Mouse (Mus musculus) erythroblast, embryonic 14.5 days (primary cell): ENCODE measurements around the gene Notch1.

ENCODE experiments used
- GATA1 ChIP-seq: IDR thresholded peaks from 2 replicates; pipeline ENCODE4 v1.6.1; 2012; ENCODE audit warnings: low read length, inconsistent platforms, mixed read lengths
- TAL1 ChIP-seq: IDR thresholded peaks from 3 replicates; pipeline ENCODE4 v1.6.1; 2012; ENCODE audit warnings: low read length, inconsistent platforms, mixed read lengths

DNA sequence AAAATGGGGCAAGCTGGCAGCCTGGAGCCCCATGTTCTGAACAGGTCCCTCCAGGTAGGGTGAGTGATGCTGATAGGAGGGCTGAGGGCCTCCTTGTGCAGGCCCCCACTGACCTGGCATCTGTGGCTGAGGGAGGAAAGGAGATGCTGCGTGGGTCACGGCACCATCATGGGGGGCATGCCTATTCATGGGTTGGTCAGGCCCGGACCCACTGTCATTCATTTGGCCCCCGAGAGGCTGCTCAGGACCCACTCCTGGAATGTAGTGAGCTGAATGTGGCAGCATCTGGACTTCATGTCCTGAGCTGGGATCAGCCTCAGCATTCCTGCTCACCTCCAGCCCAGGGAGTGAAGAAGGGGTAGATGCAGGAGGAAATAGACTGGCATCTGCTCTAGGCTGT lies 75.2 kb downstream of the Notch1 start:
- TF ChIP-seq GATA1: no peak
- TF ChIP-seq TAL1: no peak
